Mouse (Mus musculus) CH12.LX (cell line): ENCODE data around the gene Txndc15. TPM values are rescaled to one million over a fixed set of nuclear protein-coding genes. Genes with fewer than 3 reads are reported as not detected.

Experiments
- DNase-seq: peaks from one replicate; pipeline ENCODE4 v3.0.0-alpha.2; 2013; ENCODE audit errors: extremely low read depth
- H3K27ac ChIP-seq: 2 replicates; pipeline ENCODE4 v1.5.1; 2012; ENCODE audit warnings: low read depth, mild to moderate bottlenecking, control low read depth, moderate library complexity; ENCODE audit not compliant: insufficient read depth
- H3K27me3 ChIP-seq: replicated peaks from 2 replicates; pipeline ENCODE3; 2012; ENCODE audit warnings: inconsistent platforms
- H3K36me3 ChIP-seq, 2 experiments: replicated peaks in 1 of 2; 2 replicates each; pipeline versions ENCODE3 to v1.6.1; 2012; ENCODE audit warnings: inconsistent platforms in 1 of 2, low read length in 1 of 2, mild to moderate bottlenecking in 1 of 2, mixed read lengths in 1 of 2, moderate library complexity in 1 of 2; ENCODE audit not compliant: control insufficient read depth in 1 of 2, insufficient read depth in 1 of 2
- H3K4me1 ChIP-seq, 2 experiments: 2 replicates each; pipeline ENCODE4 v1.6.1; 2012; ENCODE audit warnings: inconsistent platforms in 1 of 2, moderate library complexity in 1 of 2; ENCODE audit not compliant: insufficient read depth in 2 of 2, control insufficient read depth in 1 of 2
- H3K4me2 ChIP-seq: 2 replicates; pipeline ENCODE4 v1.6.1; 2012; ENCODE audit warnings: low read depth, mild to moderate bottlenecking, control low read depth; ENCODE audit not compliant: poor library complexity, insufficient read depth, severe bottlenecking
- H3K4me3 ChIP-seq, 3 experiments: fragments of 150-350 bp in 1 of 3; sonication (generic) in 1 of 3; replicated peaks in 1 of 3; 2 replicates each; pipeline versions ENCODE3 to v1.5.1; 2011 to 2012; ENCODE audit warnings: low read depth in 2 of 3, low read length in 2 of 3, mild to moderate bottlenecking in 2 of 3, moderate library complexity in 2 of 3, control low read depth in 1 of 3, improper control_type of control experiment in 1 of 3, inconsistent platforms in 1 of 3, mixed read lengths in 1 of 3; ENCODE audit not compliant: poor library complexity in 1 of 3
- H3K79me2 ChIP-seq: replicated peaks from 2 replicates; pipeline ENCODE4 v1.6.1; 2012; ENCODE audit warnings: mild to moderate bottlenecking, moderate library complexity; ENCODE audit not compliant: control insufficient read depth, poor library complexity, insufficient read depth, severe bottlenecking; ENCODE audit errors: extremely low read depth
- H3K9ac ChIP-seq: 2 replicates; pipeline ENCODE4 v1.6.1; 2012; ENCODE audit warnings: low read depth, mild to moderate bottlenecking, control low read depth, moderate library complexity; ENCODE audit not compliant: insufficient read depth
- H3K9me3 ChIP-seq: replicated peaks from 2 replicates; pipeline ENCODE3; 2012; ENCODE audit warnings: low read length, inconsistent platforms, mixed read lengths
- CHD2 ChIP-seq: IDR thresholded peaks from 2 replicates; pipeline ENCODE4 v1.6.1; 2011; ENCODE audit warnings: low read length, improper control_type of control experiment
- CTCF ChIP-seq, 2 experiments: IDR thresholded peaks in 1 of 2; conservative IDR thresholded peaks in 1 of 2; 2 replicates each; pipeline ENCODE4 v1.5.1; 2011 to 2012; ENCODE audit warnings: low read depth in 2 of 2, low read length in 2 of 2, improper control_type of control experiment in 1 of 2, inconsistent platforms in 1 of 2, mild to moderate bottlenecking in 1 of 2, moderate library complexity in 1 of 2
- E2F4 ChIP-seq: IDR thresholded peaks from 2 replicates; pipeline ENCODE4 v1.6.1; 2011; ENCODE audit warnings: low read depth, low read length, improper control_type of control experiment; ENCODE audit not compliant: insufficient replicate concordance
- ELF1 ChIP-seq: IDR thresholded peaks from 2 replicates; pipeline ENCODE4 v1.6.1; 2014; ENCODE audit warnings: low read depth, mild to moderate bottlenecking, inconsistent platforms, low read length, improper control_type of control experiment
- EP300 ChIP-seq: IDR thresholded peaks from 2 replicates; pipeline ENCODE4 v1.6.1; 2011; ENCODE audit warnings: low read length, improper control_type of control experiment
- ETS1 ChIP-seq: conservative IDR thresholded peaks from 2 replicates; pipeline ENCODE4 v1.6.1; 2012; ENCODE audit warnings: low read depth, mild to moderate bottlenecking, inconsistent platforms, low read length, improper control_type of control experiment, moderate library complexity
- GABPA ChIP-seq: IDR thresholded peaks from 2 replicates; pipeline ENCODE4 v1.6.1; 2012; ENCODE audit warnings: low read depth, low read length, improper control_type of control experiment, inconsistent platforms; ENCODE audit not compliant: insufficient replicate concordance
- HCFC1 ChIP-seq: IDR thresholded peaks from 2 replicates; pipeline ENCODE4 v1.6.1; 2012; ENCODE audit warnings: low read depth, mild to moderate bottlenecking, inconsistent platforms, low read length, improper control_type of control experiment
- JUND ChIP-seq: conservative IDR thresholded peaks from 2 replicates; pipeline ENCODE4 v1.6.1; 2011; ENCODE audit warnings: low read depth, low read length, improper control_type of control experiment
- KAT2A ChIP-seq: IDR thresholded peaks from 2 replicates; pipeline ENCODE4 v1.6.1; 2012; ENCODE audit warnings: low read length, improper control_type of control experiment, inconsistent platforms; ENCODE audit not compliant: insufficient replicate concordance
- MAFK ChIP-seq: IDR thresholded peaks from 2 replicates; pipeline ENCODE4 v1.6.1; 2011; ENCODE audit warnings: low read length, improper control_type of control experiment; ENCODE audit not compliant: insufficient replicate concordance
- MAX ChIP-seq: IDR thresholded peaks from 2 replicates; pipeline ENCODE4 v1.6.1; 2011; ENCODE audit warnings: low read length, improper control_type of control experiment
- MEF2A ChIP-seq: IDR thresholded peaks from 2 replicates; pipeline ENCODE4 v1.6.1; 2014; ENCODE audit warnings: low read depth, mild to moderate bottlenecking, inconsistent platforms, low read length, improper control_type of control experiment, borderline replicate concordance
- MXI1 ChIP-seq: IDR thresholded peaks from 2 replicates; pipeline ENCODE4 v1.6.1; 2011; ENCODE audit warnings: mild to moderate bottlenecking, low read depth, low read length, improper control_type of control experiment
- NRF1 ChIP-seq: IDR thresholded peaks from 2 replicates; pipeline ENCODE4 v1.6.1; 2014; ENCODE audit warnings: low read depth, mild to moderate bottlenecking, inconsistent platforms, low read length, improper control_type of control experiment, moderate library complexity
- RAD21 ChIP-seq: IDR thresholded peaks from 2 replicates; pipeline ENCODE4 v1.6.1; 2011; ENCODE audit warnings: low read depth, mild to moderate bottlenecking, low read length, improper control_type of control experiment, moderate library complexity
- RCOR1 ChIP-seq: conservative IDR thresholded peaks from 2 replicates; pipeline ENCODE4 v1.6.1; 2012; ENCODE audit warnings: low read depth, mild to moderate bottlenecking, inconsistent platforms, low read length, improper control_type of control experiment
- SIN3A ChIP-seq: IDR thresholded peaks from 2 replicates; pipeline ENCODE4 v1.6.1; 2012; ENCODE audit warnings: low read length, improper control_type of control experiment, inconsistent platforms
- SMC3 ChIP-seq: IDR thresholded peaks from 2 replicates; pipeline ENCODE4 v1.6.1; 2011; ENCODE audit warnings: low read depth, low read length, improper control_type of control experiment
- TBP ChIP-seq: conservative IDR thresholded peaks from 2 replicates; pipeline ENCODE4 v1.6.1; 2011; ENCODE audit warnings: low read depth, low read length, improper control_type of control experiment
- USF1 ChIP-seq: IDR thresholded peaks from 2 replicates; pipeline ENCODE4 v1.6.1; 2014; ENCODE audit warnings: low read depth, mild to moderate bottlenecking, inconsistent platforms, low read length, improper control_type of control experiment
- USF2 ChIP-seq: conservative IDR thresholded peaks from 2 replicates; pipeline ENCODE4 v1.6.1; 2011; ENCODE audit warnings: low read depth, low read length, improper control_type of control experiment
- ZKSCAN1 ChIP-seq: IDR thresholded peaks from 2 replicates; pipeline ENCODE4 v1.6.1; 2012; ENCODE audit warnings: low read depth, inconsistent platforms, low read length, improper control_type of control experiment, borderline replicate concordance
- ZMIZ1 ChIP-seq: IDR thresholded peaks from 2 replicates; pipeline ENCODE4 v1.6.1; 2012; ENCODE audit warnings: low read depth, mild to moderate bottlenecking, inconsistent platforms, low read length, improper control_type of control experiment
- ZNF384 ChIP-seq: IDR thresholded peaks from 2 replicates; pipeline ENCODE4 v1.6.1; 2012; ENCODE audit warnings: low read depth, low read length, improper control_type of control experiment, inconsistent platforms
- dilution Hi-C: fragments of 300-500 bp; cut with MboI; formaldehyde crosslinking; loops from 2 replicates; pipeline ENCODE4 v1.14.3; 2020; ENCODE audit warnings: low sequenced_read_pairs; ENCODE audit not compliant: extremely low pct_unique_long_range_greater_than_20kb, extremely low pct_ligation_motif_present
- in situ Hi-C: fragments of 300-500 bp; cut with MboI; formaldehyde crosslinking; loops from 3 replicates; pipeline ENCODE4 v1.14.3; 2019; ENCODE audit warnings: low sequenced_read_pairs, low pct_ligation_motif_present, low pct_unique_long_range_greater_than_20kb, mixed read lengths
- polyA plus RNA-seq: library from polyadenylated mRNA; unstranded; fragments of >175 nt; gene quantifications from 2 replicates; pipeline ENCODE4 v1.2.1, GENCODE M21; 2012; ENCODE audit warnings: low read depth; ENCODE audit not compliant: insufficient read length
- total RNA-seq, 2 experiments: library from RNA; depleted of rRNA; stranded (reverse); fragments of 300-350 nt in 1 of 2; fragments of >200 nt in 1 of 2; gene quantifications; 2 replicates each; pipeline ENCODE4 v1.2.3; 2012 to 2014

Txndc15 gene
- total and polyA plus RNA-seq, 3 experiments, result 34.6 to 48.7 (median 37.4) TPM

GRCm38 (mm10) chr13:55704301-55704700 is 10.1 kb upstream of the Txndc15 start:
- H3K27me3 ChIP-seq, result no peaks in the 10 kb centered on the region
- TF ChIP-seq USF2, result no peak
- no peak for TF ChIP-seq KAT2A
- TF ChIP-seq MEF2A, result no peak
- TF ChIP-seq CHD2, result no peak
- no peak for TF ChIP-seq USF1
- TF ChIP-seq MAFK, result no peak
- peaks cover 28 to 54% of the 10 kb centered on the region in 2 experiments for H3K36me3 ChIP-seq
- dilution Hi-C loops (no loop called here), in situ Hi-C loops (no loop called here)
- peaks cover 3 to 28% of the 10 kb centered on the region in 2 experiments; a peak in 3 of 4 replicates for H3K4me1 ChIP-seq
- peaks cover 22% of the 10 kb centered on the region for H3K79me2 ChIP-seq
- H3K9ac ChIP-seq, result no peak overlapping the region
- DNase-seq, result peak; percentile 79
- H3K4me2 ChIP-seq, result no peak overlapping the region
- peaks cover 6% of the 10 kb centered on the region for H3K9me3 ChIP-seq
- no peak overlapping the region for H3K4me3 ChIP-seq
- no peak overlapping the region for H3K27ac ChIP-seq

GRCm38 (mm10) chr13:55712846-55713245 is 1.6 kb upstream of the Txndc15 start:
- H3K4me3 ChIP-seq, result no peak overlapping the region
- no peaks in the 10 kb centered on the region; the same call in 1 of the 2 replicates for H3K79me2 ChIP-seq
- TF ChIP-seq CTCF (conservative IDR thresholded peaks at IDR 0.05 in 1 of 2, IDR thresholded peaks at IDR 0.05 in 1 of 2; ENCODE audit: low read depth in 2 of 2, low read length in 2 of 2) (peak in 1 of 2 experiments; percentile 51; a peak in 2 of 4 replicates), TBP (no peak), SMC3 (peak; percentile 14; the same call in 1 of the 2 replicates)
- no peak overlapping the region for H3K27ac ChIP-seq
- in situ Hi-C loops (no loop called here), dilution Hi-C loops (no loop called here)
- H3K4me2 ChIP-seq, result no peak overlapping the region
- peaks cover 3 to 9% of the 10 kb centered on the region in 2 experiments for H3K36me3 ChIP-seq
- H3K4me1 ChIP-seq, result peaks cover 3 to 29% of the 10 kb centered on the region in 2 experiments; a peak in 3 of 4 replicates
- H3K9me3 ChIP-seq, result no peaks in the 10 kb centered on the region
- H3K9ac ChIP-seq, result no peak overlapping the region
- DNase-seq, result no peak
- no peaks in the 10 kb centered on the region for H3K27me3 ChIP-seq

GRCm38 (mm10) chr13:55715167-55715512 is 690 bp downstream of the Txndc15 start:
- no peaks in the 10 kb centered on the region; the same call in 1 of the 2 replicates for H3K79me2 ChIP-seq
- no peaks in the 10 kb centered on the region for H3K27me3 ChIP-seq
- H3K4me2 ChIP-seq, result peak overlapping the region; percentile 62
- H3K27ac ChIP-seq, result no peak overlapping the region
- peak overlapping the region; percentile 70 for H3K9ac ChIP-seq
- DNase-seq, result peak; percentile 29
- H3K36me3 ChIP-seq, result peaks cover 8 to 30% of the 10 kb centered on the region in 2 experiments
- in situ Hi-C loops (no loop called here), dilution Hi-C loops (no loop called here)
- H3K4me1 ChIP-seq, result peaks cover 0 to 21% of the 10 kb centered on the region in 2 experiments; a peak in 2 of 4 replicates
- no peaks in the 10 kb centered on the region for H3K9me3 ChIP-seq
- H3K4me3 ChIP-seq, result peak overlapping the region; percentile 82 to 96 (median 86)
- no peak for TF ChIP-seq JUND
- TF ChIP-seq ZKSCAN1, result no peak
- no peak for TF ChIP-seq KAT2A
- TF ChIP-seq SIN3A, result peak; percentile 68
- TF ChIP-seq ETS1, result no peak
- 0 out of 2 replicates have a peak, but pooled peaks have one; percentile 28 for TF ChIP-seq HCFC1
- TF ChIP-seq EP300, result 0 out of 2 replicates have a peak, but pooled peaks have one; percentile 26
- TF ChIP-seq ZMIZ1, result no peak
- TF ChIP-seq E2F4, result no peak
- no peak for TF ChIP-seq MAFK
- no peak for TF ChIP-seq USF1
- no peak for TF ChIP-seq SMC3
- no peak for TF ChIP-seq GABPA
- no peak for TF ChIP-seq RAD21
- TF ChIP-seq TBP, result no peak
- no peak for TF ChIP-seq ZNF384
- no peak for TF ChIP-seq MAX
- TF ChIP-seq MXI1, result no peak
- TF ChIP-seq ELF1, result no peak
- TF ChIP-seq RCOR1, result peak; percentile 48; the same call in 1 of the 2 replicates
- TF ChIP-seq NRF1, result no peak
